Mouse (Mus musculus) thymus, adult 2 months (tissue): Measurements from ENCODE around the gene Kcnj12. TPM values are rescaled to one million over a fixed set of nuclear protein-coding genes. Genes with fewer than 3 reads are reported as not detected.

Experiments
- DNase-seq: peaks from one replicate; pipeline ENCODE4 v3.0.0; 2021
- H3K27ac ChIP-seq: fragments of 200-500 bp; 2 replicates; pipeline ENCODE4 v1.5.1; 2012; ENCODE audit warnings: low read length, control low read depth; ENCODE audit not compliant: control insufficient read depth, insufficient read depth
- H3K27me3 ChIP-seq: fragments of 200-500 bp; 2 replicates; pipeline ENCODE4 v1.6.1; 2012; ENCODE audit warnings: mild to moderate bottlenecking, low read length, moderate library complexity, mixed read lengths; ENCODE audit not compliant: control insufficient read depth, insufficient read depth
- H3K36me3 ChIP-seq: fragments of 200-500 bp; 2 replicates; pipeline ENCODE4 v1.6.1; 2012; ENCODE audit warnings: mild to moderate bottlenecking, low read length, moderate library complexity; ENCODE audit not compliant: control insufficient read depth, insufficient read depth
- H3K4me1 ChIP-seq: fragments of 200-500 bp; replicated peaks from 2 replicates; pipeline ENCODE4 v1.6.1; 2012; ENCODE audit warnings: low read length; ENCODE audit not compliant: control insufficient read depth, insufficient read depth
- H3K4me3 ChIP-seq: fragments of 200-500 bp; 2 replicates; pipeline ENCODE4 v1.5.1; 2012; ENCODE audit warnings: mild to moderate bottlenecking, low read length, control low read depth, moderate library complexity; ENCODE audit not compliant: control insufficient read depth, insufficient read depth
- CTCF ChIP-seq: fragments of 200-500 bp; IDR thresholded peaks from 2 replicates; pipeline ENCODE4 v1.5.1; 2012; ENCODE audit warnings: mild to moderate bottlenecking, control low read depth, low read length, moderate library complexity, borderline replicate concordance; ENCODE audit not compliant: control insufficient read depth, poor library complexity, insufficient read depth; ENCODE audit errors: extremely low read depth
- POLR2A ChIP-seq: fragments of 200-500 bp; IDR thresholded peaks from 2 replicates; pipeline ENCODE4 v1.6.1; 2012; ENCODE audit warnings: mild to moderate bottlenecking, low read length, control low read depth, moderate library complexity; ENCODE audit not compliant: control insufficient read depth, poor library complexity, insufficient read depth; ENCODE audit errors: extremely low read depth
- whole genome bisulfite sequencing: fragments of 180-500 bp; shearing (Covaris S2); methylation state at CpG from one replicate; pipeline ENCODE4 v1.1.7; 2018; 5-methylcytosine and 5-hydroxymethylcytosine counted together
- polyA plus RNA-seq: library from polyadenylated mRNA; depleted of rRNA; stranded (reverse); fragments of >200 nt; gene quantifications from 2 replicates; pipeline ENCODE4 v1.2.3, GENCODE M21; 2012

Kcnj12 gene
- polyA plus RNA-seq, 1 experiment: 1.8 TPM

GRCm38 (mm10) chr11:61038277-61038782 is 16.0 kb downstream of the Kcnj12 start:
- no peak for DNase-seq
- Histone ChIP-seq H3K27ac (no peak overlapping the region), H3K4me3 (no peak overlapping the region), H3K4me1 (no peaks in the 10 kb centered on the region), H3K27me3 (no peaks in the 10 kb centered on the region), H3K36me3 (no peaks in the 10 kb centered on the region)
- TF ChIP-seq CTCF: no peak
- TF ChIP-seq POLR2A: no peak
- 95% methylated on average over 9 of the region's 9 CpGs for WGBS

GRCm38 (mm10) chr11:61040856-61041652 is 18.7 kb downstream of the Kcnj12 start:
- WGBS: 87% methylated on average over 11 of the region's 11 CpGs
- Histone ChIP-seq H3K4me1 (no peaks in the 10 kb centered on the region), H3K36me3 (no peaks in the 10 kb centered on the region), H3K4me3 (no peak overlapping the region), H3K27me3 (no peaks in the 10 kb centered on the region), H3K27ac (no peak overlapping the region)
- DNase-seq: no peak
- no peak for TF ChIP-seq CTCF
- no peak for TF ChIP-seq POLR2A

GRCm38 (mm10) chr11:61042593-61042992 is 20.2 kb downstream of the Kcnj12 start:
- Histone ChIP-seq H3K36me3 (no peaks in the 10 kb centered on the region), H3K4me3 (no peak overlapping the region), H3K27ac (no peak overlapping the region), H3K27me3 (no peaks in the 10 kb centered on the region), H3K4me1 (no peaks in the 10 kb centered on the region)
- no peak for DNase-seq
- WGBS: 2% methylated on average over 8 of the region's 8 CpGs
- TF ChIP-seq POLR2A (no peak), CTCF (no peak)

- H3K4me1 ChIP-seq: no peaks in the 10 kb centered on the region
- DNase-seq: peak; percentile 6
- no peak overlapping the region for H3K27ac ChIP-seq
- TF ChIP-seq CTCF (no peak), POLR2A (no peak)
- no peaks in the 10 kb centered on the region for H3K27me3 ChIP-seq
- 76% methylated on average over 12 of the region's 12 CpGs for WGBS
- H3K36me3 ChIP-seq: no peaks in the 10 kb centered on the region
- H3K4me3 ChIP-seq: no peak overlapping the region
Observed at GRCm38 (mm10) chr11:61043055-61043992, 21.0 kb downstream of the Kcnj12 start.

GRCm38 (mm10) chr11:61044741-61045140 is 22.4 kb downstream of the Kcnj12 start:
- Histone ChIP-seq H3K36me3 (no peaks in the 10 kb centered on the region), H3K27me3 (no peaks in the 10 kb centered on the region), H3K4me3 (no peak overlapping the region), H3K27ac (no peak overlapping the region), H3K4me1 (no peaks in the 10 kb centered on the region)
- 76% methylated on average over 5 of the region's 5 CpGs for WGBS
- TF ChIP-seq POLR2A (no peak), CTCF (no peak)
- DNase-seq: no peak

GRCm38 (mm10) chr11:61047441-61047840 is 25.1 kb downstream of the Kcnj12 start:
- Histone ChIP-seq H3K27ac (no peak overlapping the region), H3K36me3 (no peaks in the 10 kb centered on the region), H3K27me3 (no peaks in the 10 kb centered on the region), H3K4me3 (no peak overlapping the region), H3K4me1 (no peaks in the 10 kb centered on the region)
- no peak for DNase-seq
- 88% methylated on average over 5 of the region's 5 CpGs for WGBS
- no peak for TF ChIP-seq POLR2A
- TF ChIP-seq CTCF: no peak
